Mouse (Mus musculus): ENCODE measurements at regions not wholly inside any gene's neighbourhood (a gene's known extent, or its start where the extent isn't known, plus 50 kb on each side); places are given as distances from the start of the nearest gene placed in this dataset.

DNA sequence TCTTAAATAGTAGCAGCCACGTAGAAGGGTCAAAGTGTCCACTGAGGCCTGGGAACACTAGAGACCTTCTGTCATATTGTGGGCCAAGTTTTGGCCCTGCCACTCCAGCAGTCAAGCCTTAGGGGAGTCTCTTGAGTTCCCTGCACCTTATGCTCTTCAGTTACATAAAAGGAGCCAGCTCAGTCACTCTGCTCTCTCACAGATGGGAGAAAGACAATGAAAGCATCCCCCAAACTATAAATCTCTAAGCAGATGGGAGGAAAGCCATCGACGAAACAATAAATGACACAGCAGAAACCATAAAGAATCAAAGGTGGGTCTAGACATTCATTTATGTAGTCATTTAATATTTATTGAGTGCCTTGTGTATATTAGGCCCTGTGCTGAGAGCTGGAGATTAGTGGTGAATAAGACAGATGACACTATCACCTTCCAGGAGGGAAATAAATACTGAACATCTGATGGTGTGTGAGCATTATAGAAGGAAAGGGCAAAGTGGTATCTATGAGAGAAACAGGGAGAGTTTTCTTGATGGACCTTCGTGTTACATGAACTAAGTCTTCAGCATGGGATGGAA, 137.5 kb upstream of the Synpr start:
- DNase-seq (ENCODE audit: low read depth, low spot score): no peak

DNA sequence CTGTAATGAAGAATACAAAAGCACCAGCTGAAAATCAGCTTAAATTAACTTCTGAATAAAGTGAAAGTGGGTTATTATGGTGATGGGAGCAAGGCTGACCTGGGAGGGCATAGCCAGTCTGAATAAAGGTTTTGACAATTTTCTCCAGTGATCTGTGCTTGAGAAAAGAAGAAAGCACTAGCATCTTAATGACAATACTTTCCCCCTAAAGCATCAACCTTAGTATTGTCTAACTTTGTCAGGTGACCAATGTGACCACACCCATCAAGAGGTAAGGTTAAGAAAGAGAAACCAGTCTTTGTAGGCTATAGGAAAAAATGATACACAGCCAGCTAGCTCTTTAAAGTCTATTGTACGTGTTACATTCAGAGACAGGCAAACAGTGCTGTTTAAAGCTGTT, 135.0 kb upstream of the Synpr start:
- DNase-seq (ENCODE audit: low read depth, low spot score): no peak

GRCm38 (mm10) chr14:13151672-13152071, 132.9 kb upstream of the Synpr start:
- no peak for DNase-seq (ENCODE audit: low read depth, low spot score)

- no peak for DNase-seq (ENCODE audit: low read depth, low spot score)
Observed at GRCm38 (mm10) chr14:13176149-13176548, 108.4 kb upstream of the Synpr start.

DNA sequence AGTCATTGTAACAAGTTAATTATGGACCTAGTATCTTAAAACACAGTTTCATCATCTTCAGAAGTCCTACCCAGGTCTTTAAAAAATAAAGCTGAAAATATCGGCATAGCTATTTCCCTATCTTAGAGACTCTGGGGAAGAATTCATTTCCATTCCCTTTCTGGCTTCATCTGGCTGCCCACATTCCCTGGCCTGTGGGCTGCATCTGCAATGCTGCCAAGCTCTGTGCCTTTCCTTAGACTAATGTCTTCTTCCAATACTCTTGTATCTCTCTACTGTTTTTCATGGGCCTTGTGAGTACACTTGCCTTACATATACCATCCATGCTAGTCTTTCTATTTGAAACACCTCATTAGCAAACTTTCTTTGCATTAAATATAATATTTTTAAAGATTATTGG, 106.7 kb upstream of the Synpr start:
- no peak for DNase-seq (ENCODE audit: low read depth, low spot score)

GRCm38 (mm10) chr14:13190801-13191200, 93.8 kb upstream of the Synpr start:
- DNase-seq (ENCODE audit: low read depth, low spot score): no peak

DNA sequence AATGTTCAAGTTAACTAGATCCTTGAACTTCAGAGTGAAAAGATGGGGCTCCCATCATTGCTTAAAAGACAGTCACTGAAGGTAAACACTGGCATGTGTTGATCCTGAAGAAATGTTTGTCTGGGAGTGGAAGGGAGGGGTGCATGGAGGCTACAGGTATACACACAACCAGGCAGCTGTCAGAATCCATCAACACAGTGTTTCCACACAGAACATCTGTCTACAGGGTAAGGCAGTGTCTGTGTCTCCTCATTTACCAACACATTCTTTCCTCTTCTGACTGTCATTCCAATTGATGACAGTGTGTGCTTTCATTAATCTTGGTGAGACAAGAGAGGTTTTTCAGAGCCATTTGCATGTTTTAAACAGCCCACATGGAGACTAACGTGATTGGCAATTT, 91.8 kb upstream of the Synpr start:
- DNase-seq (ENCODE audit: low read depth, low spot score): no peak

- DNase-seq (ENCODE audit: low read depth, low spot score): no peak
Observed at GRCm38 (mm10) chr14:13197330-13197892, 87.2 kb upstream of the Synpr start.

DNA sequence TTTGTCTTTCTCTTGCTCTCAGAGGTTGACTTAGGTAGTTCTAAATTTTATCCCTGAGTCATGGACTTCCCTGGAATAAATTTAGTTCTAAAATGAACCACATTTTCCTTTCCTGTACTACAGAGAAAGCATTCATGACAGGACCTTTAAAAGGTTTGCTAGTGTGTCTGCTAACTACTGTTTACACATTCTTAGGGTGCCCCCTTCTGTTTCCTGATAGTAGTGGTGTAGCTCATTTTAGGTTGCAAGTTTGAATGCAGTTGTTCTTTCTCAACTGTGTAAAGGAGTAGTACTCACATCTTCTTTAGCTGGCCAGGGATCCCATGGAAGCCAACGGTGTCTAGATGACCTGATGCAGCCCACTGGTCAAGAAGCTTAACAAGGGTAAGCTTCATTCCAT, 86.1 kb upstream of the Synpr start:
- DNase-seq (ENCODE audit: low read depth, low spot score): peak; percentile 8

GRCm38 (mm10) chr14:13212658-13213057, 71.9 kb upstream of the Synpr start:
- DNase-seq (ENCODE audit: low read depth, low spot score): no peak
